Mouse (Mus musculus): Measurements from ENCODE around the gene Bmp7. TPM values are rescaled to one million over a fixed set of nuclear protein-coding genes. Genes with fewer than 3 reads are reported as not detected.

The Bmp7 gene
- polyA plus RNA-seq, 1 experiment from 2014 or later, result 35.8 TPM

- peak overlapping the region; percentile 59; the same call in 1 of the 2 replicates for H3K27ac ChIP-seq
Observed at GRCm38 (mm10) chr2:172863469-172863856, 76.7 kb downstream of the Bmp7 start.

GRCm38 (mm10) chr2:172862850-172863468, 77.2 kb downstream of the Bmp7 start:
- no peaks in the 10 kb centered on the region for H3K27me3 ChIP-seq (ENCODE audit: insufficient read depth, low read length)
- peak; percentile 8; the same call in 1 of the 2 replicates for TF ChIP-seq CTCF (IDR thresholded peaks at IDR 0.05; ENCODE audit: low read depth)
- no peaks in the 10 kb centered on the region for H3K36me3 ChIP-seq (ENCODE audit: insufficient read depth, low read length)
- no peak overlapping the region for H3K9ac ChIP-seq (ENCODE audit: low read depth, low read length)
- ATAC-seq (replicated peaks; ENCODE audit: low FRiP score, low read depth), result peak; percentile 73
- no peaks in the 10 kb centered on the region for H3K9me3 ChIP-seq (replicated peaks; ENCODE audit: low read length)
- DNase-seq (ENCODE audit: low spot score), result peak; percentile 92
- H3K4me1 ChIP-seq (replicated peaks; ENCODE audit: insufficient read depth, low read length), result peaks cover 15% of the 10 kb centered on the region; the same call in 1 of the 2 replicates
- H3K27ac ChIP-seq, result peak overlapping the region; percentile 59; the same call in 1 of the 2 replicates
- no peak overlapping the region for H3K4me3 ChIP-seq (replicated peaks; ENCODE audit: low read depth, low read length)
- 19% methylated on average over 29 of the region's 29 CpGs for WGBS
- peak overlapping the region; percentile 44 for H3K4me2 ChIP-seq (ENCODE audit: low read length)

More at GRCm38 (mm10) chr2:172863469-172863856, 76.7 kb downstream of the Bmp7 start:
- Histone ChIP-seq H3K9me3 (replicated peaks; ENCODE audit: low read length) (no peaks in the 10 kb centered on the region), H3K36me3 (ENCODE audit: insufficient read depth, low read length) (0 out of 2 replicates have a peak, but pooled peaks cover 4% of the 10 kb centered on the region), H3K4me1 (replicated peaks; ENCODE audit: insufficient read depth, low read length) (peaks cover 15% of the 10 kb centered on the region; the same call in 1 of the 2 replicates), H3K4me3 (replicated peaks; ENCODE audit: low read depth, low read length) (no peak overlapping the region), H3K4me2 (ENCODE audit: low read length) (peak overlapping the region; percentile 44), H3K27me3 (ENCODE audit: insufficient read depth, low read length) (no peaks in the 10 kb centered on the region), H3K9ac (ENCODE audit: low read depth, low read length) (no peak overlapping the region)
- no peak for TF ChIP-seq CTCF (IDR thresholded peaks at IDR 0.05; ENCODE audit: low read depth)
- WGBS, result 19% methylated on average over 14 of the region's 14 CpGs
- DNase-seq (ENCODE audit: low spot score) (no peak), ATAC-seq (replicated peaks; ENCODE audit: low FRiP score, low read depth) (peak; percentile 3; the same call in 1 of the 2 replicates)

- no peak for TF ChIP-seq CTCF (IDR thresholded peaks at IDR 0.05; ENCODE audit: low read depth)
- WGBS, result 61% methylated on average over 19 of the region's 19 CpGs
Observed at GRCm38 (mm10) chr2:172862424-172862823, 77.7 kb downstream of the Bmp7 start.

DNA sequence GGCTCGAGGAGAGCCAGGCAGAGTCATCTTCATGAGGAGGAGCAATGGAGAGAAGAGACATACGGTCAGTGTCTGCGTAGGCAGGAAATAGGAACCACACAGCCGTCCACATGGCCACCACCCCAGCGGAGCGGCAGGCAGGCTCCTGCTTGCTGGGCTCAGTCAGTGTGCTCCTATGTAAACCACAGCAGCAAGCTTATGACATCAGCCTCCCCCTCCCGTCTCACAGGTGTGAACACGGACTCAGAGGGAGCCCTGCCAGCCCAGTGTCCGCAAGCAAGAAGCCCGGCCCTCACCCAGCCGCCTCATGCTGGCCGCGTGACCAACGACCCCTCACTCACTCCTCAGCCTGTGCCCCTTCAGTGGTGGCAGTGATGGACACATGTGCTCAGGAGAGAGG, 78.5 kb downstream of the Bmp7 start:
- TF ChIP-seq CTCF (IDR thresholded peaks at IDR 0.05; ENCODE audit: low read depth), result no peak
- peaks cover 10% of the 10 kb centered on the region; the same call in 1 of the 2 replicates for H3K4me1 ChIP-seq (replicated peaks; ENCODE audit: insufficient read depth, low read length)
- ATAC-seq (replicated peaks; ENCODE audit: low FRiP score, low read depth) (no peak), DNase-seq (ENCODE audit: low spot score) (no peak)
- no peak overlapping the region for H3K4me3 ChIP-seq (replicated peaks; ENCODE audit: low read depth, low read length)
- H3K9ac ChIP-seq (ENCODE audit: low read depth, low read length), result no peak overlapping the region
- no peaks in the 10 kb centered on the region for H3K27me3 ChIP-seq (ENCODE audit: insufficient read depth, low read length)
- H3K9me3 ChIP-seq (replicated peaks; ENCODE audit: low read length), result no peaks in the 10 kb centered on the region
- no peak overlapping the region for H3K27ac ChIP-seq
- no peak overlapping the region for H3K4me2 ChIP-seq (ENCODE audit: low read length)
- WGBS, result 55% methylated on average over 14 of the region's 14 CpGs
- no peaks in the 10 kb centered on the region for H3K36me3 ChIP-seq (ENCODE audit: insufficient read depth, low read length)

More at GRCm38 (mm10) chr2:172862424-172862823, 77.7 kb downstream of the Bmp7 start:
- Histone ChIP-seq H3K27me3 (ENCODE audit: insufficient read depth, low read length) (no peaks in the 10 kb centered on the region), H3K36me3 (ENCODE audit: insufficient read depth, low read length) (no peaks in the 10 kb centered on the region), H3K27ac (0 out of 2 replicates have a peak overlapping the region, but pooled peaks have one; percentile 31), H3K4me2 (ENCODE audit: low read length) (no peak overlapping the region), H3K9me3 (replicated peaks; ENCODE audit: low read length) (no peaks in the 10 kb centered on the region), H3K4me1 (replicated peaks; ENCODE audit: insufficient read depth, low read length) (peaks cover 11% of the 10 kb centered on the region; the same call in 1 of the 2 replicates), H3K9ac (ENCODE audit: low read depth, low read length) (no peak overlapping the region), H3K4me3 (replicated peaks; ENCODE audit: low read depth, low read length) (no peak overlapping the region)
- DNase-seq (ENCODE audit: low spot score) (no peak), ATAC-seq (replicated peaks; ENCODE audit: low FRiP score, low read depth) (no peak)

DNA sequence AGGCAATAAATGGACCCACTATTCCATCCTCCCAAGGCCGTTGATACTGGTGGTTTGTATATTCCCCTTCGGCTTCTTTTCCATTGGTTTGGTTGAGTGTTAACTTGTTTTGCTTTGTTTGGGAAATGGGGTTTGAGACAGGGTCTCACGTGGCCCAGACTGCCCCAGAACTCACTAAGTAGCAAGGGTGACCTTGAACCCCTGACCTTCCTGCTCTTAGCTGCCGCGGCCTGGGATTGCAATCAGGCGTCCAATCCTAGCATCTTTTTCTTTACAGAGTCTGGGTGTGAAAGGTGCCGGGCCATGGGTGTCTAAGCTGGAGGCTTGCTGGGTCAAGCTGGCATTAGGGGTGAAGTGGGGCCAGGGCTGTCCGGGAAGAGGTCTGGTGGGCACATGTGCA, 79.5 kb downstream of the Bmp7 start:
- H3K9ac ChIP-seq (ENCODE audit: low read depth, low read length), result no peak overlapping the region
- no peaks in the 10 kb centered on the region for H3K9me3 ChIP-seq (replicated peaks; ENCODE audit: low read length)
- DNase-seq (ENCODE audit: low spot score), result no peak
- no peaks in the 10 kb centered on the region for H3K36me3 ChIP-seq (ENCODE audit: insufficient read depth, low read length)
- TF ChIP-seq CTCF (IDR thresholded peaks at IDR 0.05; ENCODE audit: low read depth), result no peak
- H3K27ac ChIP-seq, result no peak overlapping the region
- no peaks in the 10 kb centered on the region for H3K27me3 ChIP-seq (ENCODE audit: insufficient read depth, low read length)
- H3K4me3 ChIP-seq (replicated peaks; ENCODE audit: low read depth, low read length), result no peak overlapping the region
- H3K4me2 ChIP-seq (ENCODE audit: low read length), result no peak overlapping the region
- no peak for ATAC-seq (replicated peaks; ENCODE audit: low FRiP score, low read depth)
- peaks cover 10% of the 10 kb centered on the region; the same call in 1 of the 2 replicates for H3K4me1 ChIP-seq (replicated peaks; ENCODE audit: insufficient read depth, low read length)
- 84% methylated on average over 8 of the region's 8 CpGs for WGBS

DNA sequence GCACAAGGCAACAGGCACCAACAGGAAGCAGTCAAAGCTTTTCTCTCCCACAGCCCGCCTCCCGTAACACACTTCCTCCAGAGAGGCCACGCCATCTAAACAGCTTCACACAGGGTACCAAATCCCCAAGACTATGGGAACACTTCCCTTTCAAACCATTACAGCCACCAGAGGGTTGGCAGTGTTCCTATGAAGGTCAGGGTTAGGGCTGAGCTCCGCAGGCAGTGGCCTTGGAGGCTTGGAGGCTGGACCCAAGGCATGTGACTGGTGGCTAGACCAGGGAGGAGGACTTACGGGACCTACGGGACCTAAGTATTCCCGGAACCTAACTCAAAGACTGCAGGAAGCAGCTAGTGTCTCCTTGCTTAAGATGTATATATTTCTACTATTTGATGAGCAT, 80.0 kb downstream of the Bmp7 start:
- Histone ChIP-seq H3K4me2 (ENCODE audit: low read length) (no peak overlapping the region), H3K27ac (no peak overlapping the region), H3K27me3 (ENCODE audit: insufficient read depth, low read length) (no peaks in the 10 kb centered on the region), H3K9ac (ENCODE audit: low read depth, low read length) (no peak overlapping the region), H3K9me3 (replicated peaks; ENCODE audit: low read length) (no peaks in the 10 kb centered on the region), H3K4me3 (replicated peaks; ENCODE audit: low read depth, low read length) (no peak overlapping the region), H3K4me1 (replicated peaks; ENCODE audit: insufficient read depth, low read length) (peaks cover 10% of the 10 kb centered on the region; the same call in 1 of the 2 replicates), H3K36me3 (ENCODE audit: insufficient read depth, low read length) (no peaks in the 10 kb centered on the region)
- TF ChIP-seq CTCF (IDR thresholded peaks at IDR 0.05; ENCODE audit: low read depth), result no peak
- no peak for DNase-seq (ENCODE audit: low spot score)
- WGBS, result 81% methylated on average over 7 of the region's 7 CpGs
- ATAC-seq (replicated peaks; ENCODE audit: low FRiP score, low read depth), result no peak
